Mouse (Mus musculus) stomach, postnatal 0 days (tissue): Measurements from ENCODE around the gene Col6a2.

Experiments used
- CTCF ChIP-seq: IDR thresholded peaks from 2 replicates; pipeline ENCODE4 v1.5.1; 2016; ENCODE audit warnings: antibody characterized with exemption, low read depth, mild to moderate bottlenecking, moderate library complexity
- EP300 ChIP-seq: optimal IDR thresholded peaks from 2 replicates; pipeline ENCODE3; 2016; ENCODE audit warnings: antibody characterized with exemption

- TF ChIP-seq CTCF = no peak
- no peak for TF ChIP-seq EP300
Observed at GRCm38 (mm10) chr10:76639952-76640351, 16.5 kb upstream of the Col6a2 start.
